Mouse (Mus musculus) thymus, postnatal 25 days (tissue): ENCODE measurements around the gene Tpo.

Experiments used
- DNase-seq: peaks from one replicate; pipeline ENCODE4 v3.0.0; 2022

Tpo gene

DNA sequence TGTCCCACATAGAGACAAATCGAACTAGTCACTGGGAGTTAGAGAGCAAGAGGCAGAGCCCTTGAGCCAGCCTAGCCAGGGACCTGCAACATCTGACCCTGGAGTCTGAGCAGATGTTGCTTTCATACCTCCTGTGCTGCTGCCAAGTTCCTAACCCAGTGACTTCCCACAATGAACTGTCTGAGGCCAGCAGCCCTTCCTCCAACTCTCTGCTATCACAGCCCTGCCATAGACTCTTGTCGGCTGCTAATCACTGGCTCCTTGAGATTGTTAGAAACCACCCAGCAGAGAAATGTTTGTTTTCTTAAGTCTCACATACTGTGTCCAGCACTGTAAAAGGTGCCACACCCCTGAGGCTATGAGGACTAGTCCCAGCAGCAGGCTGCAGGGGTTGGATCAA, 56.1 kb downstream of the Tpo start:
- no peak for DNase-seq

DNA sequence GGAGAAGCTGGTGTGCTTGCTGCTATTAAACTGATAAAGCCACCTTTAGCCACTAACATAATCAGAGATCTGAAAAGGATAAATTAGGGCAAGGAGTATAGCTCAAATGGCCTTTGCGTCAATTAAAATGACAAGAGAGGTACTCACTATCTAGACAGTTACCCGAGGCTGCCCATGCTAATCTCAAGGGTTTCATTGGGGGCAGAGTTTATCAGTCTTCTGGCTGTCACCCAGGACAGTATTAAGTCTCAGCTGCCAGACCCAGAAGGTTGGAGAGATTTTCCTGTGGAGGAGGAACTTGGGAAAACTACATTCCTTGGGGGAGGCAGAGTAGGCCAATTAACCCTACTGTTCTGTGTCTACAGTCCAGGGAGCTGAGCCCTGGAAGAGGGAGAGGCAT, 63.1 kb downstream of the Tpo start:
- no peak for DNase-seq

- DNase-seq, result no peak
Observed at GRCm38 (mm10) chr12:30067806-30068205, 64.6 kb downstream of the Tpo start.

DNA sequence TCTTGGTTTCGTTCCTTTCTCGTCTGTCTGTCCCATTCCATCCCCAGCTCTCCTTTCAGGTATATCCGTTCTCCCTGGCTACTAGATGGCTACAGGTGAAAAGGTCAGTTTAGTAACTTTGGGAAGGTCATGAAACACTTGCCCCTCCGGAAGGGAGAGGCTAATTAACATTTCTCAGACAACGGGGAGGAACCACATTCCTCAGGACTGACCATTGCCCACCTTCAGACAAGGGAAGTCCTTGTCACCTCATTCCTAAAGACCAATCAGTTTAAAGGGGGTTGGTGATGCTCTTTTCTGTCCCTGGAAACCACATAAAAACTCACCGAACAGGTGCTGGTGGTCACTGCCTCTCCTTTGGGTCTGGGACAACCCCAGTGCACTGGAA, 70.3 kb downstream of the Tpo start:
- no peak for DNase-seq

- no peak for DNase-seq
Observed at GRCm38 (mm10) chr12:30061503-30062117, 70.8 kb downstream of the Tpo start.

- no peak for DNase-seq
Observed at GRCm38 (mm10) chr12:30058044-30058443, 74.4 kb downstream of the Tpo start.

DNA sequence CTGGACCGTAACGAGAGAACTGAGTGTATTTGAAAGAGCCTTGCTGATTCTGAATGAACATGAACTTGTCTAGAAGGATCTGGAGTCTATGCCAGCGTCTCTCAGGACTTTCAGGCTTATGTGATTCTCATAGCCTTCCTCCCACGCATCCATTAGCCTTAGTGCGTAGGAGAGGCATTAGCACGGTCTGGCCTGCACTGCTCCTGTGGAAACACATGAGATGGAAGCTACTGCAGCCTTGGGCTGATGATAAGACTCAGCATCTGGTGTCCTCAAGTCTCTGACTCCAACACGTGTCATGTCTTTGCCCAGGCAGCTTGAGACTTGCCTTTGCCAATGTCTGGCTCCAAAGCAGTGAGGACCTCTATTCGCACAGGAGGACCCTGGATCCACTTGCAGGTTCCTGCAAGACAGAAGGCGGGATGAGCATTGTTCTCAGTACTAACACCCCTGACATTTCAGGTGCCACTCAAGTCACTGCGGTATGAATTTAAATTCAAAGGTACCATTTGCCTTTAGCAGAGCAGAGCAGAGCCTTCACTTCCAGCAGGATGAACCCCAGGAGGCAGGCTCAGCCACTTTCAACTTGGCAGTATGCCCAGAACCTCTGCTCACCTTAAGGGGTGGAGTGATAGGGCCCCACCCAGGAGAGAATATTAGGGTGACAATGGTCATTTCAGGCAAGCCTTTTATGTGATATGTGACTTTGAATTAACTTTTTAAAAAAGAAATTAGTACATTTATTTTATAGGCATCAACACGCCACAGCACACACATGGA, 77.5 kb downstream of the Tpo start:
- DNase-seq, result no peak

GRCm38 (mm10) chr12:30050235-30050634, 82.2 kb downstream of the Tpo start:
- DNase-seq, result no peak

- no peak for DNase-seq
Observed at GRCm38 (mm10) chr12:30049818-30050217, 82.6 kb downstream of the Tpo start.

- DNase-seq, result no peak
Observed at GRCm38 (mm10) chr12:30048848-30049247, 83.6 kb downstream of the Tpo start.

DNA sequence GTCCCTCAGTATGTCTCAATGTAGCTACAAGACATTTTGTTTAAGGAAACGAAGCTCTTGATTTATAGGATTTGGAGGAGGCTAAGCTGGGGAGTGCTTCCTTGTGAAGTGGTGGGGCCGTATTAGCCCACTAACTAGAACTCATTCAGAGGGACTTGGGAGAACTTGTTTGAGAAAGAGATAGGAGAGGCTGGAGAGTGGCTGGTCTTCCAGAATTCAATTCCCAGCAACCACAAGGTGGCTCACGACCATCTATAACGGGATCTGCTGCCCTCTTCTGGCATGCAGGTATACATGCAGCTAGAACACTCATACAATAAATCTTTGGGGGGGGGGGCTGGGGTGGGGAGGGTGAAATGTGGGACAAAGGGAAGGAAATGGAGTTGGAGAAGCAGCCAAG, 92.3 kb downstream of the Tpo start:
- no peak for DNase-seq

GRCm38 (mm10) chr12:30039565-30039964, 92.9 kb downstream of the Tpo start:
- DNase-seq, result no peak

DNA sequence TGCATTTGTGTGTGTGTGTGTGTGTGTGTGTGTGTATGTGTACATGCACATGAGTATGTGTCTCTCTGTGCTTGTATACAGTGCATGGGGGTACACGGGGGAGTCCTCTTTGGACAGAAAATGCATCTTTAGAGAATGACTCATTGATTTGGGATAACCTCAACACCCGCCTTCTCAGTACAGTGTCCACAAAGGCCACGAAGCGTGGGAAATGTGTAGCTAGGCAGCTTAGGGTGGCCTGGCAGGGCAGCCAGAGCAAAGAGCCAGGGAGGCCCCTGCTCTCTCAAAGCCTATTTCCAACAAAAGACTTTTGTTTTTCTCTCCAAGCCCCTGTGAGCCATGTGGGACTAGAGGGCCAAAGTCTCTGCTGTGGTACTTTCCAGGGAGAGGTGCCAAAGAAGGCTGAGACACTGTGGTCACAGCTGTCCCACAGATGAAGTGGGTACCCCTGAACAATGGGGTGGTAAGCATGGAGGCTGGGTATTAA, 95.8 kb downstream of the Tpo start:
- DNase-seq, result no peak

GRCm38 (mm10) chr12:30035841-30036568, 96.4 kb downstream of the Tpo start:
- DNase-seq, result no peak

- DNase-seq, result no peak
Observed at GRCm38 (mm10) chr12:30035406-30035805, 97.0 kb downstream of the Tpo start.

DNA sequence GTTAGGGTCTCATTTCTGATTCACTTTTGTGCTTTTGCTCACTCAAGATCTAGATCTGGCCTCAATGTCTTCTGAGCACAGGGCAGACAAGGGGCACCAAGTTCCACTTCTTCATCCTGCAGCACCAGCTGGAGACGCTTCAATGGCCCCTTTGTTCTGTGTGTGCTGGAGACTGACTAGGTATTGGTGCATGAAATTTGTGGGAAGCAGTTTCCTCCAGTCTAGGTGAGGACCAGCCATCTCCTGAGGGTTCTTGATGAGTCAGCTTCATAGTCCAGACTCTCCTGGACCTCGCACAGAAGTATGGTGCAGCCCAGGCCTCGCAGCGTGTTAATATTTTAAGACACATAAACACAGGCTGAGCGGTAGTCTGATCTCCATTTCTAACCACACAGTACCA, 97.7 kb downstream of the Tpo start:
- no peak for DNase-seq

DNA sequence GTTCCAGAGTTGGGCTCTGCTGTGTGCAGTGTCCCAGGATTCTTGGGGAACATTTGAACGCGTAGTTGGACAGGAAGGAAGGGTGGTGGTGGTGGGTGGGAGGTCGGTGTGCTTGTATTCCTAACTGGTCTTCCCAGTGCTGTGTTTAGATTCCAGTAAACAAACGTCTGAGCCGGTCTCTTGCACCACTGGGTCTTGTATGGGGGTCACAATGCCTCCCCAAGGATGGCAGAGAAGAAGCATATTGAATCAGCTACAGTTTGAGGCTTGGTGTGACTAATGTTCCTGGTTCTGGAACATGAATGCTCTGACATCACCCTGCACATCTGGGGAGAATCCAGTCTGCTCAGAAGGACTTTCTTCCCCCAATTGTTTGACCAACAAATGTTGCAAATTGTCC, 101.9 kb downstream of the Tpo start:
- DNase-seq, result no peak

- DNase-seq, result no peak
Observed at GRCm38 (mm10) chr12:30029111-30029510, 103.3 kb downstream of the Tpo start.

GRCm38 (mm10) chr12:30027721-30028340, 104.6 kb downstream of the Tpo start:
- DNase-seq, result no peak

- DNase-seq, result no peak
Observed at GRCm38 (mm10) chr12:30024264-30024825, 108.1 kb downstream of the Tpo start.

GRCm38 (mm10) chr12:30023491-30023890, 108.9 kb downstream of the Tpo start:
- no peak for DNase-seq

GRCm38 (mm10) chr12:30020447-30020846, 112.0 kb downstream of the Tpo start:
- no peak for DNase-seq

GRCm38 (mm10) chr12:30017131-30017530, 115.3 kb downstream of the Tpo start:
- DNase-seq, result no peak
